Mouse (Mus musculus) limb, embryonic 14.5 days (tissue): ENCODE results near the gene Ndrg3. TPM values are rescaled to one million over a fixed set of nuclear protein-coding genes. Genes with fewer than 3 reads are reported as not detected.

Experiments
- ATAC-seq: fragments of 200-750 bp; cut with Nextera tagmentation; 2 replicates; pipeline ENCODE4 v1.8.0; 2017; ENCODE audit warnings: low read depth, moderate number of reproducible peaks, moderate TSS enrichment; ENCODE audit not compliant: low FRiP score
- DNase-seq: peaks from one replicate; pipeline ENCODE4 v3.0.0-alpha.2; 2015; ENCODE audit warnings: low spot score
- H3K27ac ChIP-seq: fragments of 300-500 bp; sonication (generic); replicated peaks from 2 replicates; pipeline ENCODE4 v1.5.1; 2014; ENCODE audit warnings: low read depth, mild to moderate bottlenecking, low read length, moderate library complexity, mixed read lengths
- H3K27me3 ChIP-seq: fragments of 300-500 bp; sonication (generic); 2 replicates; pipeline ENCODE4 v1.6.1; 2014; ENCODE audit warnings: low read length, mixed read lengths; ENCODE audit not compliant: control insufficient read depth, insufficient read depth
- H3K36me3 ChIP-seq: fragments of 300-500 bp; sonication (generic); 2 replicates; pipeline ENCODE4 v1.6.1; 2014; ENCODE audit warnings: mild to moderate bottlenecking, low read length, moderate library complexity, mixed read lengths; ENCODE audit not compliant: control insufficient read depth, insufficient read depth
- H3K4me1 ChIP-seq: fragments of 300-500 bp; sonication (generic); 2 replicates; pipeline ENCODE4 v1.6.1; 2014; ENCODE audit warnings: antibody characterized with exemption, low read length, mixed read lengths; ENCODE audit not compliant: control insufficient read depth, insufficient read depth
- H3K4me2 ChIP-seq: fragments of 300-500 bp; sonication (generic); replicated peaks from 2 replicates; pipeline ENCODE4 v1.6.1; 2014; ENCODE audit warnings: low read depth, mild to moderate bottlenecking, low read length, moderate library complexity; ENCODE audit not compliant: severe bottlenecking
- H3K4me3 ChIP-seq: fragments of 300-500 bp; sonication (generic); replicated peaks from 2 replicates; pipeline ENCODE4 v1.5.1; 2014; ENCODE audit warnings: low read length
- H3K9ac ChIP-seq: fragments of 300-500 bp; sonication (generic); 2 replicates; pipeline ENCODE4 v1.6.1; 2014; ENCODE audit warnings: mild to moderate bottlenecking, low read depth, low read length, moderate library complexity; ENCODE audit not compliant: severe bottlenecking
- H3K9me3 ChIP-seq: fragments of 300-500 bp; sonication (generic); 2 replicates; pipeline ENCODE4 v1.6.1; 2016; ENCODE audit warnings: low read length; ENCODE audit not compliant: control insufficient read depth
- POLR2A ChIP-seq: fragments of 200-500 bp; IDR thresholded peaks from 2 replicates; pipeline ENCODE4 v1.8.0; 2012; ENCODE audit warnings: inconsistent platforms, mild to moderate bottlenecking, moderate library complexity, borderline replicate concordance; ENCODE audit not compliant: insufficient read depth, insufficient read length; ENCODE audit errors: extremely low read depth
- WGBS: fragments of 180-500 bp; shearing (Covaris S2); extraction: QIAGEN DNeasy Blood & Tissue Kit; methylation state at CpG from one replicate; pipeline ENCODE4 v1.1.7; 2014; 5-methylcytosine and 5-hydroxymethylcytosine counted together
- polyA plus RNA-seq, 2 experiments: library from polyadenylated mRNA; depleted of rRNA in 1 of 2; stranded (reverse) in 1 of 2; unstranded in 1 of 2; fragments of >200 nt; fragmentation: Nextera tagmentation in 1 of 2; extraction: Ambion mirVana in 1 of 2; gene quantifications; 2 replicates each; pipeline versions ENCODE4 v1.2.1 to v1.2.3; 2012 to 2014

The Ndrg3 gene
- polyA plus RNA-seq, 2 experiments = 44.1 to 64.6 TPM

- Histone ChIP-seq H3K4me2 (no peak overlapping the region), H3K36me3 (no peaks in the 10 kb centered on the region), H3K4me3 (no peak overlapping the region), H3K27me3 (no peaks in the 10 kb centered on the region), H3K27ac (no peak overlapping the region), H3K4me1 (no peaks in the 10 kb centered on the region), H3K9ac (no peak overlapping the region), H3K9me3 (no peaks in the 10 kb centered on the region)
- DNase-seq (no peak), ATAC-seq (no peak)
- TF ChIP-seq POLR2A = no peak
These were observed 15.1 kb downstream of the Ndrg3 start for GRCm38 (mm10) chr2:156976711-156977110.

GRCm38 (mm10) chr2:156974967-156975366, 16.9 kb downstream of the Ndrg3 start:
- DNase-seq (no peak), ATAC-seq (no peak)
- H3K4me2 ChIP-seq = no peak overlapping the region
- H3K27ac ChIP-seq = no peak overlapping the region
- H3K9ac ChIP-seq = no peak overlapping the region
- no peaks in the 10 kb centered on the region for H3K27me3 ChIP-seq
- no peaks in the 10 kb centered on the region for H3K9me3 ChIP-seq
- no peaks in the 10 kb centered on the region for H3K4me1 ChIP-seq
- no peak for TF ChIP-seq POLR2A
- no peaks in the 10 kb centered on the region for H3K36me3 ChIP-seq
- H3K4me3 ChIP-seq = no peak overlapping the region
- WGBS = 50% methylated on average over 2 of the region's 2 CpGs

- no peak overlapping the region for H3K9ac ChIP-seq
- TF ChIP-seq POLR2A = no peak
- no peak overlapping the region for H3K4me3 ChIP-seq
- no peak overlapping the region for H3K4me2 ChIP-seq
- H3K27ac ChIP-seq = no peak overlapping the region
- H3K36me3 ChIP-seq = no peaks in the 10 kb centered on the region
- WGBS = 77% methylated on average over 5 of the region's 5 CpGs
- H3K9me3 ChIP-seq = no peaks in the 10 kb centered on the region
- DNase-seq = no peak
- no peak for ATAC-seq
- no peaks in the 10 kb centered on the region for H3K27me3 ChIP-seq
- H3K4me1 ChIP-seq = no peaks in the 10 kb centered on the region
These were observed 18.3 kb downstream of the Ndrg3 start for GRCm38 (mm10) chr2:156973316-156974100.

GRCm38 (mm10) chr2:156970253-156970652, 21.6 kb downstream of the Ndrg3 start:
- H3K27ac ChIP-seq = no peak overlapping the region
- no peak overlapping the region for H3K9ac ChIP-seq
- H3K27me3 ChIP-seq = no peaks in the 10 kb centered on the region
- ATAC-seq (no peak), DNase-seq (no peak)
- no peaks in the 10 kb centered on the region for H3K4me1 ChIP-seq
- H3K9me3 ChIP-seq = no peaks in the 10 kb centered on the region
- no peaks in the 10 kb centered on the region for H3K36me3 ChIP-seq
- no peak for TF ChIP-seq POLR2A
- no peak overlapping the region for H3K4me3 ChIP-seq
- 79% methylated on average over 7 of the region's 7 CpGs for WGBS
- no peak overlapping the region for H3K4me2 ChIP-seq

- no peak overlapping the region for H3K4me2 ChIP-seq
- no peak for DNase-seq
- no peak for ATAC-seq
- no peaks in the 10 kb centered on the region for H3K27me3 ChIP-seq
- no peaks in the 10 kb centered on the region for H3K9me3 ChIP-seq
- 80% methylated on average over 4 of the region's 4 CpGs for WGBS
- TF ChIP-seq POLR2A = no peak
- no peak overlapping the region for H3K4me3 ChIP-seq
- H3K9ac ChIP-seq = no peak overlapping the region
- H3K36me3 ChIP-seq = no peaks in the 10 kb centered on the region
- H3K27ac ChIP-seq = no peak overlapping the region
- H3K4me1 ChIP-seq = no peaks in the 10 kb centered on the region
These were observed 23.4 kb downstream of the Ndrg3 start for GRCm38 (mm10) chr2:156968501-156968900.
